Mouse (Mus musculus): ENCODE measurements at regions not wholly inside any gene's neighbourhood (a gene's known extent, or its start where the extent isn't known, plus 50 kb on each side); places are given as distances from the start of the nearest gene placed in this dataset.

DNA sequence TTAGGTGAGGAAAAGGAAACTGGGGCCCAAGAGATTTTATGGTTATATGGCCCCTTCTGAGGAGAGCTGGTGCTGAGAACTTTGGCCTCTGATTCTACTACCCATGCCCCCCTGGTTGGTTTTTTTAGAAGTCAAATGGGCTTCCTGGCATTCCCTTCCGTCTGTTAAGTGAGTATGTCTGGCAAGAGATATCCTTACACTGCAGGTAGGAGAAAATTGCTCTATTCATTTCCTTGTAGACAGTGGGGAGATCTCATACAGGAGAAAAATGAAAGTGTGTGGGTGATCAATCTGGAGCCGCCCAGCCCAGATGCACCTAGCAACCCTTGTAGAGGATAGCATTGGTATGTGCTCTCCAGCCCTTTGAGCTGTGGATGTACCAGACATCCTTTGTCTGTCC is 418.5 kb downstream of the Adra2a start:
- 72% methylated on average over 2 of the region's 2 CpGs for WGBS
- ATAC-seq (ENCODE audit: insufficient read depth, low FRiP score) = no peak
- H3K9me3 ChIP-seq (replicated peaks; ENCODE audit: control insufficient read depth, low read length) = no peaks in the 10 kb centered on the region

DNA sequence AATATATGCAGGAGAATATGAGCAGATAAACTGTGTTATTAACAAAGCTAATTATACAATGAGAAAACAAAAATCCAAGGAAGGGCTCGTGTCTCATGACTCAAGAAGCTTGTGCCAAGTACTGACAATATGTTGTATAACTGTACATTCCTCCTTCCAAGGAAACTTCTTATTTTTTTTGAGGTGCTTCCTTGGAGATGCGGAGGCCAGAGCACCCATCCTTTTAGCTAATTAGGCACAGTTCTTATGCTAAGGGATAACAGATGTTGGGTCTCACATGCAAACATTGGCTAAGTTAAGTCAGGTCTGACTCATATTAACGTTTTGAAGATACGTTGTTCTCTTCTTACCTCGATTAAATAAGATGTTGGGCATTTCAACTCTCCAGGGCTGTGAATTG is 426.1 kb downstream of the Adra2a start:
- Histone ChIP-seq H3K9me3 (replicated peaks; ENCODE audit: control insufficient read depth, low read length) (no peaks in the 10 kb centered on the region), H3K36me3 (ENCODE audit: control insufficient read depth, insufficient read depth, low read length) (no peaks in the 10 kb centered on the region), H3K9ac (ENCODE audit: low read length) (no peak overlapping the region), H3K27ac (ENCODE audit: low read length) (no peak overlapping the region), H3K4me1 (ENCODE audit: control insufficient read depth, insufficient read depth, low read length) (no peaks in the 10 kb centered on the region), H3K4me2 (ENCODE audit: low read depth, low read length) (no peak overlapping the region), H3K4me3 (replicated peaks; ENCODE audit: low read length) (no peak overlapping the region), H3K27me3 (ENCODE audit: control insufficient read depth, insufficient read depth, low read length) (no peaks in the 10 kb centered on the region)
- 75% methylated on average over 5 of the region's 5 CpGs for WGBS
- no peak for ATAC-seq (ENCODE audit: insufficient read depth, low FRiP score)

More for the DNA sequence above, 418.5 kb downstream of the Adra2a start:
- Histone ChIP-seq H3K36me3 (ENCODE audit: control insufficient read depth, insufficient read depth, low read length) (no peaks in the 10 kb centered on the region), H3K27me3 (ENCODE audit: control insufficient read depth, insufficient read depth, low read length) (no peaks in the 10 kb centered on the region), H3K4me1 (ENCODE audit: control insufficient read depth, insufficient read depth, low read length) (no peaks in the 10 kb centered on the region), H3K9ac (ENCODE audit: low read length) (no peak overlapping the region), H3K4me3 (replicated peaks; ENCODE audit: low read length) (no peak overlapping the region), H3K27ac (ENCODE audit: low read length) (no peak overlapping the region), H3K4me2 (ENCODE audit: low read depth, low read length) (no peak overlapping the region)

DNA sequence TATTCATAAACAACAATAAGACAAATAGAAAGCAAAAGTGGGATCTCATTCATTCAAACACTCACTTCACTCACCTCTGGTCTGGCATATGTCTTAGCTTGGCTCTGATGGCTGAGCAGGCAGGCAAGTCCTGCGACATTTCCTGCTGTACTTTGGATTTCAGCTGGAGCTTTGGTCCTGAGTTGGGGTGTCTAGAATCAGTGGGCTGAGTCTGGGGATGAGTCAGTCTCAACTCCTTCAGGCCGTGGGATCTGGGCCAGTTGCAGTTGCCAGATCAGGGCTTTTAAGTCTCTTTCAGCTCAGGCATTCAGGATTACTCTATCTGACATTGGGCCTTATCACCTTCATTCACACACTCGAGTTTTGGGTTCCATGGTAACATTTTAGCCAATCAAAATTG is 454.1 kb downstream of the Adra2a start:
- no peak overlapping the region for H3K9ac ChIP-seq (ENCODE audit: low read length)
- WGBS = 52% methylated on average over 3 of the region's 3 CpGs
- H3K4me3 ChIP-seq (replicated peaks; ENCODE audit: low read length) = no peak overlapping the region
- no peak overlapping the region for H3K4me2 ChIP-seq (ENCODE audit: low read depth, low read length)
- no peak for ATAC-seq (ENCODE audit: insufficient read depth, low FRiP score)
- H3K36me3 ChIP-seq (ENCODE audit: control insufficient read depth, insufficient read depth, low read length) = no peaks in the 10 kb centered on the region
- no peaks in the 10 kb centered on the region for H3K4me1 ChIP-seq (ENCODE audit: control insufficient read depth, insufficient read depth, low read length)
- H3K27me3 ChIP-seq (ENCODE audit: control insufficient read depth, insufficient read depth, low read length) = no peaks in the 10 kb centered on the region
- H3K9me3 ChIP-seq (replicated peaks; ENCODE audit: control insufficient read depth, low read length) = no peaks in the 10 kb centered on the region
- no peak overlapping the region for H3K27ac ChIP-seq (ENCODE audit: low read length)

DNA sequence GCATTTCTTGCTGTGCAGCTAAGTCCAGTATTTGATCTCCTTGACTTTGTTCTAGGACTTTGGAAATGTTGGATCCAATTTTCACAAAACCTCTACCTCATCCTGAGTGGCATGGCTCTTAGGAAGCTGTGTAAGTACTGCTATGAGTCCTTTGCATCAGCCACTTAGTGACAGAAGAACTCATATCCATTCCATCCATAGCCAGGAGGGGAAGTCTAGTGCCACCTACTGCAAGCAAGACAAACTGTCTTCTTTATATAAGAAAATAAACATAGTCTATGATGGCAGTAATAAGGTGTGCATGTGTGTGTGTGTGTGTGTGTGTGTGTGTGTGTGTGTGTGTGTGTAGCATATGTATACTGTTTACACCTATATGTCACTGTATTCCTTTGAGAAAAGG is 489.9 kb downstream of the Adra2a start:
- H3K4me1 ChIP-seq (ENCODE audit: control insufficient read depth, insufficient read depth, low read length) = no peaks in the 10 kb centered on the region
- H3K9ac ChIP-seq (ENCODE audit: low read length) = no peak overlapping the region
- ATAC-seq (ENCODE audit: insufficient read depth, low FRiP score) = no peak
- no peaks in the 10 kb centered on the region for H3K36me3 ChIP-seq (ENCODE audit: control insufficient read depth, insufficient read depth, low read length)
- no peak overlapping the region for H3K4me2 ChIP-seq (ENCODE audit: low read depth, low read length)
- H3K4me3 ChIP-seq (replicated peaks; ENCODE audit: low read length) = no peak overlapping the region
- H3K9me3 ChIP-seq (replicated peaks; ENCODE audit: control insufficient read depth, low read length) = no peaks in the 10 kb centered on the region
- H3K27me3 ChIP-seq (ENCODE audit: control insufficient read depth, insufficient read depth, low read length) = no peaks in the 10 kb centered on the region
- H3K27ac ChIP-seq (ENCODE audit: low read length) = no peak overlapping the region

DNA sequence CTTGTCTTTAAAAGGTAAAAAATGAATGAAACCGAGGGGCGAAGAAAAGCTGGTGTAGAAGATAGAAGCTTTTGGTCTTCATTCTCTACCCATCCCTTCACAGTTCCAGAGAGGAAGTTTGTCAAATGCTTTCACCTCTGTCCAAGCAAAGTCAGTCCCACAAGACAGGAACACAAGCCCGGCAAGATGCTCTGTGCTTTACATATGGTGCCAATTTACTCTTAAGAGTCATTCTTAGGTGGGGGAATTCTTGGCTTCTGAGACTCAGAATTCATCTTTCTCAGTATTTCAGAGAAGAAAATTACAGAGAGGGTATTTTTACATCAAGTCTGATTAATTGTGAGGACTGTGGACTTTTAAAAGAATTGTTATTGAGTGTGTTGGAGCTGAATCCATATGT is 511.4 kb downstream of the Adra2a start:
- WGBS = 85% methylated on average over 3 of the region's 3 CpGs
- no peak overlapping the region for H3K4me2 ChIP-seq (ENCODE audit: low read depth, low read length)
- no peak for ATAC-seq (ENCODE audit: insufficient read depth, low FRiP score)
- H3K4me3 ChIP-seq (replicated peaks; ENCODE audit: low read length) = no peak overlapping the region
- no peaks in the 10 kb centered on the region for H3K4me1 ChIP-seq (ENCODE audit: control insufficient read depth, insufficient read depth, low read length)
- H3K27ac ChIP-seq (ENCODE audit: low read length) = no peak overlapping the region
- H3K9ac ChIP-seq (ENCODE audit: low read length) = no peak overlapping the region
- H3K36me3 ChIP-seq (ENCODE audit: control insufficient read depth, insufficient read depth, low read length) = no peaks in the 10 kb centered on the region
- no peaks in the 10 kb centered on the region for H3K27me3 ChIP-seq (ENCODE audit: control insufficient read depth, insufficient read depth, low read length)
- H3K9me3 ChIP-seq (replicated peaks; ENCODE audit: control insufficient read depth, low read length) = no peaks in the 10 kb centered on the region

DNA sequence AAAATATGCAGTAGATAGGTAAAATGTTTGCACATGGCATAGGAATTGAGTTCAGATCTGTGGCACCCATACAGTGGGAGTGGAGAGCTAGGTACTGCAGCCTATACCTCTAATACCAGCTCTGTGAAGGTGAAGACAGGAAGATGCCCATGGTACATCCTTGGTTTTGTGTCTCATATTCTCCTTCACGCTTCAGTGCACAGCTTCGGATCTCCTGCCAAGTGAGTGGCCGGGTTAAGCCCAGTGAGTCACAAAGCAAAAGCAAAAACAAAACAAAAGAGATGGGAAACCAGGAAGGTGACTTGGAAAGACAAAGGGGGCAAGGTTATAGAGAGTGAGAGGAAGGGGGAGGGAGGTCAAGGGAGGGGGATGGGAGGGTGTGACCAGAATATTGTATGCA is 514.0 kb downstream of the Adra2a start:
- Histone ChIP-seq H3K4me1 (ENCODE audit: control insufficient read depth, insufficient read depth, low read length) (no peaks in the 10 kb centered on the region), H3K4me2 (ENCODE audit: low read depth, low read length) (no peak overlapping the region), H3K4me3 (replicated peaks; ENCODE audit: low read length) (no peak overlapping the region), H3K9me3 (replicated peaks; ENCODE audit: control insufficient read depth, low read length) (no peaks in the 10 kb centered on the region), H3K9ac (ENCODE audit: low read length) (no peak overlapping the region), H3K27ac (ENCODE audit: low read length) (no peak overlapping the region), H3K36me3 (ENCODE audit: control insufficient read depth, insufficient read depth, low read length) (no peaks in the 10 kb centered on the region), H3K27me3 (ENCODE audit: control insufficient read depth, insufficient read depth, low read length) (no peaks in the 10 kb centered on the region)
- no peak for ATAC-seq (ENCODE audit: insufficient read depth, low FRiP score)
- whole genome bisulfite sequencing = 79% methylated on average over 3 of the region's 3 CpGs

DNA sequence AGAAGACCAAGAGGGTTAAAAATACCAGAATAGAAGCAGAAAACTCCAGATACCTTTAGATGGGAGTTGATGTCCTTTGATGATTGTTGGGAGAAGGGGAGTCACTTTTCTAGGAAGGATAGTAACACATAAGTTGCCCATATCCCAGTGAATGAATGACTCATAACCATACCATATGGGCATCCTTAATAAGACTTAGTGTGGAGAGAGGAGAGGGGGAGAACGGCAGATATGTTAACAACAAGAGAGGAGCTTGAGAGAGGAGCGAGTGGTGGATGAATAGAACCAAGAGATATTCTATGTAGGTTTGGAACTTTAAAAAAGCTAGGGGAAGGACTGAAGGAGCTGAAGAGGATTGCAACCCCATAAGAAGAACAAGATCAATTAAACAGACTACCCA is 539.6 kb downstream of the Adra2a start:
- no peaks in the 10 kb centered on the region for H3K9me3 ChIP-seq (replicated peaks; ENCODE audit: control insufficient read depth, low read length)
- no peak for ATAC-seq (ENCODE audit: insufficient read depth, low FRiP score)
- H3K4me3 ChIP-seq (replicated peaks; ENCODE audit: low read length) = no peak overlapping the region
- no peaks in the 10 kb centered on the region for H3K36me3 ChIP-seq (ENCODE audit: control insufficient read depth, insufficient read depth, low read length)
- H3K4me2 ChIP-seq (ENCODE audit: low read depth, low read length) = no peak overlapping the region
- no peaks in the 10 kb centered on the region for H3K27me3 ChIP-seq (ENCODE audit: control insufficient read depth, insufficient read depth, low read length)
- no peak overlapping the region for H3K9ac ChIP-seq (ENCODE audit: low read length)
- no peak overlapping the region for H3K27ac ChIP-seq (ENCODE audit: low read length)
- no peaks in the 10 kb centered on the region for H3K4me1 ChIP-seq (ENCODE audit: control insufficient read depth, insufficient read depth, low read length)
- WGBS = 77% methylated on average over 2 of the region's 2 CpGs

DNA sequence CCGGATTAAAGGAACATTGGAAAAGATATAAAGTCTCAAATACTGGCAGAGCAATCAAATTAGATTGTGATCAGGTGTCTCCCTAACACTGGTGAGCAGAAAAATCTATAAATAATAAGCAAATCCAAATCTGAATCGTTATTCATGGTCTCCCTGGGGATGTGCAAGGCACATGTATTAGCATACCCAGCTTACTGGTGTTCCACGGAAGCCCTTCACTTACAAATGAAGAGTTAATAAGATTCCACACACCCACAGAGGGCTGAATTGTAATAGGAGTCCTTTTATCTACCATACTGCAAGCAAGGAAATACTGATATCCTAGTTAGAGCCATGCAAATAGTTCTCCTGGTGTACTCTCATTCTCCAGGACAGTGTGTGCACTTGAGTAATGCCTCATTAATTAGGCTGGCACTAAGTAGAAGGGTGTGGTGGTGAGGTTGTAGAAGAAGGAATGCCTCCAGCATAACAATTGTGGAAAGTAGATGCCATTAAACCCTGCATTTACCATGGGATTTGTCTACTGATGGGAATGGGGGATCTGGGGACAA is 540.8 kb downstream of the Adra2a start:
- H3K36me3 ChIP-seq (ENCODE audit: control insufficient read depth, insufficient read depth, low read length) = no peaks in the 10 kb centered on the region
- H3K9ac ChIP-seq (ENCODE audit: low read length) = no peak overlapping the region
- no peaks in the 10 kb centered on the region for H3K4me1 ChIP-seq (ENCODE audit: control insufficient read depth, insufficient read depth, low read length)
- no peaks in the 10 kb centered on the region for H3K27me3 ChIP-seq (ENCODE audit: control insufficient read depth, insufficient read depth, low read length)
- no peak overlapping the region for H3K4me2 ChIP-seq (ENCODE audit: low read depth, low read length)
- peak overlapping the region; percentile 18; the same call in 1 of the 2 replicates for H3K27ac ChIP-seq (ENCODE audit: low read length)
- no peak overlapping the region for H3K4me3 ChIP-seq (replicated peaks; ENCODE audit: low read length)
- no peak; the same call in 1 of the 2 replicates for ATAC-seq (ENCODE audit: insufficient read depth, low FRiP score)
- WGBS = 65% methylated on average over 3 of the region's 3 CpGs
- H3K9me3 ChIP-seq (replicated peaks; ENCODE audit: control insufficient read depth, low read length) = no peaks in the 10 kb centered on the region

DNA sequence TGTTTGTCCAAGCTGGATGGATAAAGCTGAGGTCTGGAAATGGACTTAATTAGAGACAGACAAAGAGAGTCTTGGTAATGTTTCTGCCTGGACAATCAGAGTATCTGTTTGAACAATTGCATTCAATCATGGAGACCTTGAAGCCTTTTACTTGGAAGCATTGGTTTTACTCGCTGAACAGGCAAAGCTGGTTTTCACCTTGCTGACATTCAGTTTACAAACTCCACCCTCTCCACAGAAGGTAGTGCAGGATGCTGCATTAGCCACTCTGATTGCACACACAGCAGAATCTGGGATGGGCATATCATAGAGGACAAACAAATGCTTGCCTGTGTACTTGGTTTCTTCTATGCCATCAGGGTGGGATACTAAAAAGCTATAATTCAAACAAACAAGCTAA is 541.4 kb downstream of the Adra2a start:
- no peaks in the 10 kb centered on the region for H3K4me1 ChIP-seq (ENCODE audit: control insufficient read depth, insufficient read depth, low read length)
- peak; percentile 76; the same call in 1 of the 2 replicates for ATAC-seq (ENCODE audit: insufficient read depth, low FRiP score)
- H3K27me3 ChIP-seq (ENCODE audit: control insufficient read depth, insufficient read depth, low read length) = no peaks in the 10 kb centered on the region
- no peak overlapping the region for H3K9ac ChIP-seq (ENCODE audit: low read length)
- no peaks in the 10 kb centered on the region for H3K9me3 ChIP-seq (replicated peaks; ENCODE audit: control insufficient read depth, low read length)
- peak overlapping the region; percentile 18; the same call in 1 of the 2 replicates for H3K27ac ChIP-seq (ENCODE audit: low read length)
- H3K4me2 ChIP-seq (ENCODE audit: low read depth, low read length) = no peak overlapping the region
- H3K4me3 ChIP-seq (replicated peaks; ENCODE audit: low read length) = no peak overlapping the region
- H3K36me3 ChIP-seq (ENCODE audit: control insufficient read depth, insufficient read depth, low read length) = no peaks in the 10 kb centered on the region
- 50% methylated on average over 1 of the region's 1 CpGs for WGBS

DNA sequence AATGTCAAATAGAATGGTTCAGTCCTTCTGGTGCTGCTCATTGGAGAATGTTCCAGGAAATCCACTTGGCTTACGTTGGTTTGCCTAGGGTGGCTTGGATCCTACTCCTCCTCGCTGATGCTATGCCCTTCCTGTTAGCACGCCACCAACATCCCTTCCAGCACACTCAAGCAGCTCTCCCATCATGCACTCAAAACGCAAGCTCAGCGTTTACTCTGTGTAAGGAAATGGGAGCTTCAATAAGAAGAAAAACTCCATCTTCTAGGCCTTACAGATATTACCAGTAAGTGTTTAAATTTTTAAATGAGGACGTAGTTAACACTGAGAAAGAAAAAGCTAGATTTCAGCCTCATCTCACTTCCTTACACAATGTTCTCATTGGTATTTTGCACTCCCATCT is 523.7 kb downstream of the Gpam start:
- no peaks in the 10 kb centered on the region for H3K9me3 ChIP-seq (replicated peaks; ENCODE audit: control insufficient read depth, low read length)
- no peak overlapping the region for H3K4me3 ChIP-seq (replicated peaks; ENCODE audit: low read length)
- H3K4me2 ChIP-seq (ENCODE audit: low read depth, low read length) = no peak overlapping the region
- H3K27me3 ChIP-seq (ENCODE audit: control insufficient read depth, insufficient read depth, low read length) = no peaks in the 10 kb centered on the region
- H3K9ac ChIP-seq (ENCODE audit: low read length) = no peak overlapping the region
- no peak for ATAC-seq (ENCODE audit: insufficient read depth, low FRiP score)
- no peaks in the 10 kb centered on the region for H3K4me1 ChIP-seq (ENCODE audit: control insufficient read depth, insufficient read depth, low read length)
- H3K36me3 ChIP-seq (ENCODE audit: control insufficient read depth, insufficient read depth, low read length) = no peaks in the 10 kb centered on the region
- H3K27ac ChIP-seq (ENCODE audit: low read length) = no peak overlapping the region
- 77% methylated on average over 6 of the region's 6 CpGs for WGBS
